Mouse (Mus musculus): Measurements from ENCODE around the gene Pgpep1.

Gene Pgpep1

DNA sequence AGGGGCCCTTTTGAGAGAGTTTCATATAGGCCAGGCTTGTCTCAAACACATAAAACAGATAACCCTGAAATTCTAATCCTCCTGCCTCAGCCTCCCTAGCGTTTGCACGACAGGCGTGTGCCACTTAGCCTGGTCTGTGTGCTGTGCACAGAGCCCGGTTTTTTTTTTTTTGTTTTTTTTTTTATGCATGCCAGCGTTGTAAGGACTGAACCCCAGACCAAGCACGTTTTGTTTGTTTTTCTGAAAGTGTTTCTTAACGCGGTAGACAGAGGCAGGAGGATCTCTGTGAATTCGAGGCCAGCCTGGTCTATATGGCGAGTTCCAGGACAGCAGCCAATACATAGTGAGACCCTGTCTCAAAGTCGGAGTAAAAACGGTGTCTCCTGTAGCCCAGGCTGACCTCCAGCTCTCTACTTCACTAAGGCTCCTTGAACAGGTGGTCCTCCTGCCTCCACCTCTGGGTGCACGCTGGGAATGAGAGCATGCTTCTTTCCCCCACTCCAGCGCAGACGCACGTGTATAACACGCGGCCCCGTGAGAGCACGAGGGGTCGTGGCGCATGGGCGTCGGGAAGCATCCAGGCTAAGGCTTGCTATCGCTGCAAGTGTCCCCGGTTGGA is 51.3 kb downstream of the Pgpep1 start, which contains the start of gene Ssbp4:
TSS of gene Ssbp4 (minus strand) at position 124 of the 619 bp plus-strand sequence.
- no peak for DNase-seq (ENCODE audit: low read depth, low spot score)

GRCm38 (mm10) chr8:70607898-70608748 is 52.1 kb downstream of the Pgpep1 start:
- no peak for DNase-seq (ENCODE audit: low read depth, low spot score)

DNA sequence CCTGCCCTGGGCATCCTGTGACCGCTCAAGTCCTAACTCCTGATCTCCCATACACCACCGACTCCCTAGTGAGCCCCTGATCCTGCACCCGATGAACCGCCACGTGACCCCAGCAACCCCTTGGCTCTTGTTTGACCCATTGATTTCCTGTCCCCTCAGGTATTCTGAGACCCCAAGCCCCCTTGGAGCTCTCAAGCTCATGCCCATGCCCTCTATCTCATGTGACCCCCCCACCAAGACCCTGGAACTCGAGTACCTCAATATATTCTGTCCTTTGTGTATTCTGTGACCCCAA is 52.6 kb downstream of the Pgpep1 start:
- no peak for DNase-seq (ENCODE audit: low read depth, low spot score)

DNA sequence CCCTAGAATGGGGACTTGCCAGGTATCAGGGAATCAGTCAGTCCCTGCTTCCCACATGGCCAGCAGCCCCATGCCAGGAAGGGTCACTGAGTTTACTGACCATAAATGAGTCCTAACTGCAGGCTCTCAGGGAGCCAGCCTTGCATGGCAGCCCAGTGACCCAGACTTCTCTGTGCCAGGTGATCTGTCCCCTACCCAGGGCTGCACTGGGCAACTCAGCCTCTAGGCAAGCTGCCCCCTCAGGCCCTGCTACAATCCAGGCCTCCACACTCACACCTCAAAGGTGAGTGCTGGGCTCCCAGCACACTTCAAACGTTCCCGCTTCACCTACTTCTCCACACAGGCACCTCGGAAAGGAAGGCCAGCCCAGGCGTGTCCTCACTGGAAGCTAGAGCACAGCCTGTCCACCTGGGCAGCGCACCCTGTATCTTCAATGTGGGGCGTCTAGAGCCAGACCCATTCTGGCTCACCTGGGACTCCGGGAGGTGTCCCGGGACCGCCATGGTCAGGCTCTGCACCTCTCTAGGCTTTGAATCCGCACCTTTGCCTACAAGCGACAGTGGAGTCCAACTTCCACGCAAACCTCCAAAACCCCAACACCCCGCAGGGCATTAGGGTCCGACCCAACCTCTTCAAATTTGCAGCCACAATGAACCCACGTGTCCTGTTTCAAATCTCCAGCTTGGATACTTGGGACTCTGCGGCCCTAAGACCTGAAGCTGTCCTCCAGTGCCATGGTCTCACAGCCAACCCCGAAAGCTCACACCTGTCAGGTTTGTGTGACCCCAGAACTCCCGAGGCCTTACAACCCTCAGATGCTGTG is 53.2 kb downstream of the Pgpep1 start:
- no peak for DNase-seq (ENCODE audit: low read depth, low spot score)

GRCm38 (mm10) chr8:70605871-70606779 is 54.1 kb downstream of the Pgpep1 start:
- DNase-seq (ENCODE audit: low read depth, low spot score): no peak

DNA sequence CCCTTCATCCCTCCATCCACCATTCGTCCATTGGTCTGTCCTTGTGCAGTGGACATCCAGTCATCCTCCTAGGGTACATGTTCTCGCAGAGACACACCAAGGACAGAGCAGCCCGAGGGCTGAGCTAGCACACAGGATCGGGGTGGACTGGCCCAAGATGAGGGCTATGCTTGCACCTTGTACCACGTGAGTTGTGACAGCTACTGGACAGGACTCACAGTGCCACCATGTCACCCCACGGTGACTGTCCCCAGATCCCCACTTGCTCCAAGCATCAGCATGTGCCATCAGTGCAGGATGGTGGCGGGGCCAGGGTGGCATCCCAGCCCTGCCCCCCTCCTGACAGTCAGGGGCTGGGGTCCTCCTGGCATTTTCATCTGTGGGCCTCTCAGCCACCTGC is 55.6 kb downstream of the Pgpep1 start:
- DNase-seq (ENCODE audit: low read depth, low spot score): no peak

DNA sequence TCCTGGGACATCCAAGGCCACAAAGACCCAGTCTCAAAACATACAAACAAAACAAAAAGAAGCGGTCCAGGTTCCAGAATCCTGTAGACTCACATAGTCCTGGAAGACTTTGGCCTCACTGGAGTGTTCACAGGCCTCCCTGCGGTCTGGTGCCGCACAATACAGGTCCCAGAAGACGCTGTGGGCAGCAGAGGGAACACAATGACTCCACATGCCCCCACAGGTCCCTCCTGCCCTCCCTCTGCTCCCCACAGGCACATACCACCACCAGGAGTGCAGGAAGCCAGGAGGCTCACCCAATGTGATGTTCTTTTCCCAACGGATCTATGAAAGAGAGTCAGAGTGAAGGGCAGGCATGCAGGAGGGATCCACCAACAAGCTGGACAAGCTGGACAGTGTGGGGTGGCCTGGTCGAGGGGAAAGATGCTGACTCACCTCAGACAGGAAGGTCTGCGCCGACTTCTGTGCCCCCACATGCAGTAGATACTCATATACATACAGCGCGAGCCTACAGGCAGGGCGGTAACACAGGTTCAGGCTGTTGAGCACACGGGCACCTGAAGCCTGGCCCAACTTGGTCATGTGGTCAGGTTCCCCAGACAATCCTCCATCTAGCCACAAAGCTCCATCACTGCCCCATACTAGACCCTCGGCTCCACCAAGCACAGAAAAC is 57.9 kb downstream of the Pgpep1 start:
- DNase-seq (ENCODE audit: low read depth, low spot score): no peak

DNA sequence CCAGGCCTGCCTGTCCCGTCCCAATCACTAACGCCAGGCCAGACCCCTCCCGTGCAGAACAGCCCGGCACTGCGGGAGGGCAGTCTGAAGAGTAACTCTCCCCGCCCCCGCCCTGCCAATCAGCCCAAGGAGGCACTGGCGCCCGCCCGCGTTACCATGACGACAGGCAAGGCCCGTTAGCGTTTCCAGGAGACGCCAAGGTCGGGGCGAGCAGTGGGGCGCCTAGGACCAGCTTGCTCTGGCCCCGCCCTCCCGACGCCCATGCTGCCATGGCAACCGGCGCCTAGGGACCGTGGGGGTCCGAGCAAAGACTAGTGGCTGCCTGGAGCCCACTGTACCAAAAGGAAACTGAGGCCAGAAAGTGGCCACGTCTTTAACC is 58.9 kb downstream of the Pgpep1 start:
- no peak for DNase-seq (ENCODE audit: low read depth, low spot score)

- no peak for DNase-seq (ENCODE audit: low read depth, low spot score)
These were observed 59.5 kb downstream of the Pgpep1 start for GRCm38 (mm10) chr8:70600473-70601270.

GRCm38 (mm10) chr8:70599507-70600290 is 60.5 kb downstream of the Pgpep1 start:
- no peak for DNase-seq (ENCODE audit: low read depth, low spot score)

- no peak for DNase-seq (ENCODE audit: low read depth, low spot score)
These were observed 61.5 kb downstream of the Pgpep1 start for GRCm38 (mm10) chr8:70598722-70599121.

- DNase-seq (ENCODE audit: low read depth, low spot score): no peak
These were observed 61.9 kb downstream of the Pgpep1 start for GRCm38 (mm10) chr8:70598283-70598682.

- no peak for DNase-seq (ENCODE audit: low read depth, low spot score)
These were observed 62.5 kb downstream of the Pgpep1 start for GRCm38 (mm10) chr8:70597417-70598272.

GRCm38 (mm10) chr8:70596775-70597416 is 63.3 kb downstream of the Pgpep1 start:
- no peak for DNase-seq (ENCODE audit: low read depth, low spot score)
